Mouse (Mus musculus): ENCODE results near the gene Sult2b1. TPM values are rescaled to one million over a fixed set of nuclear protein-coding genes. Genes with fewer than 3 reads are reported as not detected.

Gene Sult2b1
- polyA plus RNA-seq, 1 experiment from 2014 or later = 9.7 TPM

- H3K4me1 ChIP-seq (ENCODE audit: control insufficient read depth, insufficient read depth, low read length) = no peaks in the 10 kb centered on the region
- H3K9ac ChIP-seq (replicated peaks; ENCODE audit: low read depth, low read length) = no peak overlapping the region
- no peaks in the 10 kb centered on the region for H3K27me3 ChIP-seq (ENCODE audit: control insufficient read depth, insufficient read depth, low read length)
- no peak for ATAC-seq (ENCODE audit: low read depth)
- H3K4me3 ChIP-seq (ENCODE audit: low read depth, low read length) = no peak overlapping the region
- no peaks in the 10 kb centered on the region for H3K9me3 ChIP-seq (ENCODE audit: control insufficient read depth, low read length)
- no peak overlapping the region for H3K4me2 ChIP-seq (ENCODE audit: low read depth, low read length)
- peaks cover 6% of the 10 kb centered on the region; the same call in 1 of the 2 replicates for H3K36me3 ChIP-seq (ENCODE audit: control insufficient read depth, insufficient read depth, low read length)
- no peak overlapping the region for H3K27ac ChIP-seq (ENCODE audit: low read depth, low read length)
Measured at GRCm38 (mm10) chr7:45820913-45821312, 36.4 kb upstream of the Sult2b1 start.

- Histone ChIP-seq H3K4me2 (ENCODE audit: low read depth, low read length) (no peak overlapping the region; the same call in 1 of the 2 replicates), H3K36me3 (ENCODE audit: control insufficient read depth, insufficient read depth, low read length) (peaks cover under 1% of the 10 kb centered on the region; the same call in 1 of the 2 replicates), H3K4me3 (ENCODE audit: low read depth, low read length) (no peak overlapping the region), H3K9ac (replicated peaks; ENCODE audit: low read depth, low read length) (no peak overlapping the region), H3K27ac (ENCODE audit: low read depth, low read length) (no peak overlapping the region), H3K4me1 (ENCODE audit: control insufficient read depth, insufficient read depth, low read length) (peaks cover 7% of the 10 kb centered on the region; the same call in 1 of the 2 replicates), H3K9me3 (ENCODE audit: control insufficient read depth, low read length) (no peaks in the 10 kb centered on the region), H3K27me3 (ENCODE audit: control insufficient read depth, insufficient read depth, low read length) (no peaks in the 10 kb centered on the region)
- WGBS = 10% methylated on average over 25 of the region's 25 CpGs
- no peak for ATAC-seq (ENCODE audit: low read depth)
Measured at GRCm38 (mm10) chr7:45819843-45820242, 35.4 kb upstream of the Sult2b1 start.

GRCm38 (mm10) chr7:45815984-45816351, 31.5 kb upstream of the Sult2b1 start:
- Histone ChIP-seq H3K9ac (replicated peaks; ENCODE audit: low read depth, low read length) (no peak overlapping the region), H3K36me3 (ENCODE audit: control insufficient read depth, insufficient read depth, low read length) (peaks cover 19% of the 10 kb centered on the region), H3K4me2 (ENCODE audit: low read depth, low read length) (no peak overlapping the region), H3K27me3 (ENCODE audit: control insufficient read depth, insufficient read depth, low read length) (no peaks in the 10 kb centered on the region), H3K27ac (ENCODE audit: low read depth, low read length) (no peak overlapping the region), H3K4me3 (ENCODE audit: low read depth, low read length) (no peak overlapping the region), H3K9me3 (ENCODE audit: control insufficient read depth, low read length) (no peaks in the 10 kb centered on the region), H3K4me1 (ENCODE audit: control insufficient read depth, insufficient read depth, low read length) (peaks cover 23% of the 10 kb centered on the region)
- 75% methylated on average over 2 of the region's 2 CpGs for WGBS
- no peak for ATAC-seq (ENCODE audit: low read depth)

GRCm38 (mm10) chr7:45815323-45815983, 31.0 kb upstream of the Sult2b1 start:
- Histone ChIP-seq H3K36me3 (ENCODE audit: control insufficient read depth, insufficient read depth, low read length) (peaks cover 24% of the 10 kb centered on the region), H3K4me1 (ENCODE audit: control insufficient read depth, insufficient read depth, low read length) (peaks cover 23% of the 10 kb centered on the region), H3K4me2 (ENCODE audit: low read depth, low read length) (peak overlapping the region; percentile 59), H3K27ac (ENCODE audit: low read depth, low read length) (peak overlapping the region; percentile 61), H3K9me3 (ENCODE audit: control insufficient read depth, low read length) (no peaks in the 10 kb centered on the region), H3K4me3 (ENCODE audit: low read depth, low read length) (0 out of 2 replicates have a peak overlapping the region, but pooled peaks have one; percentile 4), H3K9ac (replicated peaks; ENCODE audit: low read depth, low read length) (no peak overlapping the region), H3K27me3 (ENCODE audit: control insufficient read depth, insufficient read depth, low read length) (no peaks in the 10 kb centered on the region)
- WGBS = 46% methylated on average over 10 of the region's 10 CpGs
- ATAC-seq (ENCODE audit: low read depth) = no peak

- 5% methylated on average over 5 of the region's 5 CpGs for WGBS
- no peaks in the 10 kb centered on the region for H3K9me3 ChIP-seq (ENCODE audit: control insufficient read depth, low read length)
- peak overlapping the region; percentile 61 for H3K27ac ChIP-seq (ENCODE audit: low read depth, low read length)
- no peak for ATAC-seq (ENCODE audit: low read depth)
- 0 out of 2 replicates have a peak overlapping the region, but pooled peaks have one; percentile 8 for H3K9ac ChIP-seq (replicated peaks; ENCODE audit: low read depth, low read length)
- H3K4me3 ChIP-seq (ENCODE audit: low read depth, low read length) = peak overlapping the region; percentile 23
- peaks cover 23% of the 10 kb centered on the region for H3K4me1 ChIP-seq (ENCODE audit: control insufficient read depth, insufficient read depth, low read length)
- no peaks in the 10 kb centered on the region for H3K27me3 ChIP-seq (ENCODE audit: control insufficient read depth, insufficient read depth, low read length)
- peaks cover 30% of the 10 kb centered on the region for H3K36me3 ChIP-seq (ENCODE audit: control insufficient read depth, insufficient read depth, low read length)
- H3K4me2 ChIP-seq (ENCODE audit: low read depth, low read length) = peak overlapping the region; percentile 59
Measured at GRCm38 (mm10) chr7:45814841-45815240, 30.4 kb upstream of the Sult2b1 start.

GRCm38 (mm10) chr7:45813787-45814779, 29.6 kb upstream of the Sult2b1 start, which contains the start of gene Cyth2:
TSS of gene Cyth2 (minus strand) at chr7:45814581.
- under 1% methylated on average over 79 of the region's 92 CpGs for WGBS

GRCm38 (mm10) chr7:45812921-45813320, 28.5 kb upstream of the Sult2b1 start:
- peak overlapping the region; percentile 99 for H3K9ac ChIP-seq (replicated peaks; ENCODE audit: low read depth, low read length)
- H3K27ac ChIP-seq (ENCODE audit: low read depth, low read length) = no peak overlapping the region
- H3K4me1 ChIP-seq (ENCODE audit: control insufficient read depth, insufficient read depth, low read length) = peaks cover 23% of the 10 kb centered on the region
- no peak for ATAC-seq (ENCODE audit: low read depth)
- H3K4me2 ChIP-seq (ENCODE audit: low read depth, low read length) = peak overlapping the region; percentile 95
- 89% methylated on average over 8 of the region's 8 CpGs for WGBS
- peaks cover 49% of the 10 kb centered on the region for H3K36me3 ChIP-seq (ENCODE audit: control insufficient read depth, insufficient read depth, low read length)
- H3K9me3 ChIP-seq (ENCODE audit: control insufficient read depth, low read length) = no peaks in the 10 kb centered on the region
- no peaks in the 10 kb centered on the region for H3K27me3 ChIP-seq (ENCODE audit: control insufficient read depth, insufficient read depth, low read length)
- peak overlapping the region; percentile 96 for H3K4me3 ChIP-seq (ENCODE audit: low read depth, low read length)

More at GRCm38 (mm10) chr7:45813787-45814779, 29.6 kb upstream of the Sult2b1 start, which contains the start of gene Cyth2:
- peak; percentile 98 for ATAC-seq (ENCODE audit: low read depth)
- Histone ChIP-seq H3K27ac (ENCODE audit: low read depth, low read length) (peak within 1 kb of the TSS; percentile 100), H3K36me3 (ENCODE audit: control insufficient read depth, insufficient read depth, low read length) (peaks cover 38% of the 10 kb centered on the region), H3K9ac (replicated peaks; ENCODE audit: low read depth, low read length) (peak within 1 kb of the TSS; percentile 99), H3K4me2 (ENCODE audit: low read depth, low read length) (peak within 1 kb of the TSS; percentile 95), H3K9me3 (ENCODE audit: control insufficient read depth, low read length) (no peaks in the 10 kb centered on the region), H3K4me1 (ENCODE audit: control insufficient read depth, insufficient read depth, low read length) (peaks cover 23% of the 10 kb centered on the region), H3K4me3 (ENCODE audit: low read depth, low read length) (peak within 1 kb of the TSS; percentile 96), H3K27me3 (ENCODE audit: control insufficient read depth, insufficient read depth, low read length) (no peaks in the 10 kb centered on the region)

GRCm38 (mm10) chr7:45809276-45810075, 25.0 kb upstream of the Sult2b1 start:
- no peak for ATAC-seq (ENCODE audit: low read depth)
- no peak overlapping the region for H3K27ac ChIP-seq (ENCODE audit: low read depth, low read length)
- no peaks in the 10 kb centered on the region for H3K27me3 ChIP-seq (ENCODE audit: control insufficient read depth, insufficient read depth, low read length)
- no peak overlapping the region for H3K9ac ChIP-seq (replicated peaks; ENCODE audit: low read depth, low read length)
- H3K4me1 ChIP-seq (ENCODE audit: control insufficient read depth, insufficient read depth, low read length) = peaks cover 13% of the 10 kb centered on the region
- WGBS = 83% methylated on average over 14 of the region's 14 CpGs
- H3K4me2 ChIP-seq (ENCODE audit: low read depth, low read length) = no peak overlapping the region
- H3K4me3 ChIP-seq (ENCODE audit: low read depth, low read length) = no peak overlapping the region
- H3K36me3 ChIP-seq (ENCODE audit: control insufficient read depth, insufficient read depth, low read length) = peaks cover 71% of the 10 kb centered on the region
- no peaks in the 10 kb centered on the region for H3K9me3 ChIP-seq (ENCODE audit: control insufficient read depth, low read length)
